Mouse (Mus musculus): ENCODE data around the gene Wdr81.

GRCm38 (mm10) chr11:75438804-75439203 is 15.7 kb downstream of the Wdr81 start:
- TF ChIP-seq CTCF (IDR thresholded peaks at IDR 0.05; ENCODE audit: low read depth), result no peak
- no peak for TF ChIP-seq EP300 (IDR thresholded peaks at IDR 0.05; ENCODE audit: low read depth)
